Mouse (Mus musculus) neutrophil, adult 5-6 weeks (primary cell): Measurements from ENCODE around the gene Nfasc. TPM values are rescaled to one million over a fixed set of nuclear protein-coding genes. Genes with fewer than 3 reads are reported as not detected.

Experiments used
- ATAC-seq: fragments of 151-379, 151-347 bp; 2 replicates; pipeline ENCODE4 v1.8.0; 2017; ENCODE audit warnings: mild to moderate bottlenecking, moderate TSS enrichment; ENCODE audit not compliant: insufficient number of reproducible peaks, poor library complexity, low FRiP score, severe bottlenecking; ENCODE audit errors: extremely low read depth
- total RNA-seq: library from RNA; stranded (forward); fragments of 200-1000 nt; gene quantifications from 2 replicates; pipeline ENCODE4 v1.2.3, GENCODE M21; 2017

Nfasc gene
- total RNA-seq, 1 experiment from 2014 or later: under 0.01 TPM

GRCm38 (mm10) chr1:132739077-132739521, 2.5 kb downstream of the Nfasc start:
- no peak for ATAC-seq

DNA sequence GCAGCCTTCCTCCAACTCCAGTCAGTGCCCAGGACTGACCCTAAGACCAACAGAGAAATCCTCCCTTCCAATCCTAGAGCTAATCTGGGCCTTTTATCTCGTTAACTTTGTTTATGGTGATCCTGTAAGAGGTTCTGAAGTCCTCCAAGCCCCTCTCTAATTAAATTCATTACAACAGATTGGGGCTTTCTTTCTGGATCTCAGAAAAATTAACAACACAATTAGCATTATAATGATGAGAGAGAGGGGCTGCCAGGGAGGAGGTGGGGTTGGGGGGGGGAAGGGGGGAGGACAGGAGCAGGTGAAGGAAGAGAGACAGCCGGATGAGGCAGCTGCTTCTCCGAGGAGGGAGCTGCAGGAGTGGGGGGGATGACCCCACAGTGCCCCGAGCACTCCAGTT, 5.4 kb downstream of the Nfasc start:
- ATAC-seq: no peak

- ATAC-seq: no peak
These were observed 7.6 kb downstream of the Nfasc start for GRCm38 (mm10) chr1:132733873-132734447.

DNA sequence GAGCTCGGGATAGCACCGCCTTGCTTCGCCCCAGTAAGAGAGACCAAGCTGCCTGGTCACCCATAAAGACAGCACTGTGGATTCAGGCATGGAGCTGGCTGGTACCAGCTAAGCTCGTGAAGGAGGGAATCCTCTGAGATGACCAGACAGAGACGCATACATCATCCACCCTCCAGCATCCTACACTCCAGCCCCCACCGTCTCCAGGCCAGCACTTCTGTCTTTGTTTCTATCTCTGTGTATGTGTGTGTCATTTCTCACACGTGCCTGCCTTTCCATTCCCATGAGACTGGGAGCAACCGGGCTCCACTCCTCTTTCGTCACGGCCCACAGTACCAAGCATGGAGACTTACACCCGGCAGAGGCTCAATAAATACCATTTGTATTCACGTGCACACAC, 9.3 kb downstream of the Nfasc start:
- no peak for ATAC-seq

DNA sequence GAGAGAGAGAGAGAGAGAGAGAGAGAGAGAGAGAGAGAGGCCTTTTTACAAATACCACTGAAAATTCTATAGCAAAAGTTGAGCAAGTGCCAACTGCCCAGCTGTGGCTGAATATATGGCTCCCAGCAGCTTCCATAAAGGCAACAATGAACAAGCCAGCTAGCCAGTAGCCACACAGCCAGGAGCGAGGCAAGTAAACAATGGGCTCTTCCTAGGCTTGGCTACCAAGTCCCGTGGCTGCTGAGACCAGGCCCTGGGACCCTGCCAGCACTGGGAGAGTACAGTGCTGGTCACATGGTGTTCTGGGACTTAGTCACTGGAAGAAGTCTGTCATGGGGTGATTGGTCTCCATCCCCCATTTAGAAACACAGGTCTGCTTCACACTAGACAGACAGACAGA, 14.0 kb downstream of the Nfasc start:
- ATAC-seq: no peak

- no peak for ATAC-seq
These were observed 19.2 kb downstream of the Nfasc start for GRCm38 (mm10) chr1:132722362-132722761.

DNA sequence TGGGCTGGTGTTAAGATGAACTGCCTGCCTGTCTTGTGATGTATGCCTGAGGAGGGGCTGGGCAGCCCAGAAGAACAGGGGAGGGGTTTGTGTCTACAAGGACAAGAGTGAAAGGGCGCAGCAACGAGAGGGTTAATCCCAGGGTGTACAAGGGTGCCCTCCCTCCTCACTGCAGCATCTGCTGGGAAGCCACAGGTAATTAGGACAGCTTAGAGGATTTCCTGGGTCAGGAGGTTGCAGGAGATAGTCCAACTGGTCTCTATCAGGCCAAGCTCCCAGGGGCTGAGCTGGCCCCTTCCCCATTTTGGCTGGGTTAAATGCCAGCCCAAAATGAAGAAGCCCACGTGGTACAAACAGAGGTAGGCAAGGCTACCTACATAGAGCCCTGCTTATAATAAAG, 20.3 kb downstream of the Nfasc start:
- ATAC-seq: no peak

GRCm38 (mm10) chr1:132718225-132718624, 23.4 kb downstream of the Nfasc start:
- ATAC-seq: no peak

DNA sequence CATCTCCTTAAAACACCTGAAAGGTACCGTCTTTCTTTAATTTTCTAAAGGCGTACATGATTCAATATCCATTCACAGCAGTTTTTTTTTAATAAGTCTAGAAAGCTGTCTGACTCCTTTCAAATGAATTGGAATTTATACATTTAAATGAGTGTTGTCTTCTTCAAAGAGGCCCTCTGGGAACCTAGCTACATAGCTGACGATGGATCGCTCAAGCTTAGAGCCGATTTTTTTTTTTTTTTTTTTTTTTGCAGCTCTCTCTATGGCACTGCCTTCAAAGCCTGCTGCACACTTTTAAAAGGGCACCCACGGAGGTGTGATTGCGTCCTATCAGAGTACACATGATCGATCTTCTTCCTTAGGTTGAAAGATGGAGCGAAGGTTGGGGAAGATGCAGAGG, 26.6 kb downstream of the Nfasc start:
- ATAC-seq: no peak

GRCm38 (mm10) chr1:132709419-132709818, 32.2 kb downstream of the Nfasc start:
- ATAC-seq: no peak

DNA sequence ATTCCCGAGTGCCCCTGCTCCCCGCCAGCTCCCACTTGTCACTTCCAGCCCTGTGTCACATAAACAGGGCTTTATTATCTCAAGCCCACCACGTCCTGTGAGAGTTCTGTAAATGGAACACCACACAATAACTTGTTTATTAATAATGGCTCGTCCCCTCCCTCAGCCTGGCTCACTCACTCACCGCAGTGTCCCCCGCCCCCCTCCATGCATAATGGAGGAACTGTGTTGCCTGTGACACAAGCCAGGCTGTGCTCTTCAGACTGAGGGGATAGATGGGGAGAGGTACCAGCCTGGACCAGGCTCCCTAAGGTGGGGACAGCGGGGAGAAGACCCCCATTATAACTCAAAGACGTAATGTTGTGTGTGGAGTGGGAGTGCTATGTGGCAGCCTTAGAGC, 34.3 kb downstream of the Nfasc start:
- no peak for ATAC-seq

GRCm38 (mm10) chr1:132703467-132703866, 38.1 kb downstream of the Nfasc start:
- no peak for ATAC-seq

DNA sequence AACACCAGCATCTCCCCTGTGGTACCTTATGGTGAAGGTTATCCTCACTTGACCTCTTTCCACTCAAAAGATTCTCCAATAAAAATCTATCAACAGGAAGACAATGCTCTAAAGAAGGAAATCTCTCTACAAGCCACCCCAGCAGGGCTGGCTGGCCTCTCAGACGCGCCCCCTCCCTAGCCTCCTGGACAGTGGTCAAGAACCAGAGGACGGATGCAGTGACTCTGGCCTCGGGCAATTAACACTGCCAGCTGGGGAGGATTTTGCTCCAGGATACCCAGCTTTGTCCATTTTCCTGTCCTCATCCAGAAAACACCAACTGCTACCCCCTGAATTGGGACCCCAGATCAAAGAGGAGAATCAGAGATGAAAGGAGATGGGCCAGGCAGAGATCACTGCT, 44.7 kb downstream of the Nfasc start:
- no peak for ATAC-seq

- ATAC-seq: no peak
These were observed 45.4 kb downstream of the Nfasc start for GRCm38 (mm10) chr1:132696232-132696631.

DNA sequence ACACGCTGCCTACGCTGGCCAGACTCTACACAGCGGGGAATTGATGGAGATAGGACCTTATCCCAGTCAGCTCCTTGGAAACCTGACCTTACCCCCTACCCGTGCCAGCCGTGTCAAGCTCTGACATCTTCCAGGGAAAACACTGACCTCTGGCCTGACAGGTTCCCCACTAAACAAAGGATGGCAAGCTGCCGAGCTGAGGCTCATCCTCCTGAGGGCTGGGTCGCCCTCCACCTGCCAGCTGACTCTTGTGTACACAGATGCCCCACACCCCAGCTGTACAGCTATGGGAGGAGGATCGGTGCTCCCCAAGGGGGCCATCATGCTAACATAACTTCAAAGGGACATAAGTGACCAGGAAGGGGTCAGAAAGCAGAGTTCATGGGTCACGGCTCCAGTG, 47.6 kb downstream of the Nfasc start:
- no peak for ATAC-seq

GRCm38 (mm10) chr1:132689181-132689580, 52.4 kb downstream of the Nfasc start:
- ATAC-seq: no peak

DNA sequence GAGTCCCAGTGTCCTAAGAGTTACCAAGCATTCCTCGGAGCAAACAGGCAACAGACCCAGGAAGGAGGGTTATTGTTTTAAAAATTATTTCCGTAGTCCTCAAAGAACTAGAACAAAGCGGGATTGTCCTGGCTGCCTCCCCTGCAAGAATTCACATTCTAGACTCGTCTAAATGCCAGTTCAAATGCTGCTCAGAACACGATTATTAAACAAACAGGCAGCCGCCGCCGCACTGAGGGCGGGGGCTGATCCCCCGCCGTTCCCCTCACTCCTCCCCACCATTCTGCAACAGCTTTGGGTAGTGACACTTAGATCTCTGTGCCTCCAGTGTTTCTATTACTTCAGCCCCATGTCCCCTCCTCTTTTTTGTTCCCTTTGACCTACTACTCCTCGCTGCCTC, 62.7 kb downstream of the Nfasc start:
- ATAC-seq: no peak

DNA sequence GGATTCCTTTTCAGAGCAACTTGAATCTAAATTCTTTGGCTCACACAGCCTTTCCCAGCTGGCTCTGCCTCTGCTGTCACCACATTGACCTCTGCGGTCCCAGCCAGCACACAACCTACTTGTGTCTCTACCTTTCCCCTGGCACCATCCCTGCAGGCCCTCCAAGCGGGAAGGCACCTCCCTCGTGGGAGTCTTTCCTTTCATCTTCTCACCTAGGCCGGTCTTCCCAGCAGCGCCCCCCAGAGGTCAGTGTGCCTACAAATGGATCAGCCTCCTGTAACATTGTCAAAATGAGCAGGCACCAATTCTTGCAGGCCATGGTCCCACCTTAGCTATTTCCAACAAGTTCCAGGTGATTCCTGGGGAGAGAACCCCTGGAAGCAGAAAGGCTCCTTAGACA, 63.5 kb downstream of the Nfasc start:
- ATAC-seq: no peak

DNA sequence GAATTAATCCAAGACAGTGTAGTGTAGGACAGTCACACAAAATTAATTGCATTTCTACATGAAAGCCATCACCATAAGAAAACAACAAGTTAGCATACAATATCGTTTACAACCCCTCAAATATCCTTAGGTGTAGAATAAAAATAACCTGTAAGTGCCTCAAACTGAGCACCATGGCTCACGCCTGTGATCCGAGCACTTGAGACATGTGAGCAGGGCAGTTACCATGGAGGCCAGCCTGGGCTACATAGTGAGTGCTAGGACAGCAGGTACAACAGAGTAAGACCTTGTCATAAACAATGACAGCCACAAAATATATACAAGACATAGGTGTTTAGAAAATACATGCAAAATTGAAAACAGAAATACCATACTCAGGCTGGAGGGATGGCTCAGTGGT, 68.9 kb downstream of the Nfasc start:
- no peak for ATAC-seq

- no peak for ATAC-seq
These were observed 72.4 kb downstream of the Nfasc start for GRCm38 (mm10) chr1:132669200-132669599.

- no peak for ATAC-seq
These were observed 81.2 kb downstream of the Nfasc start for GRCm38 (mm10) chr1:132660354-132660753.
